ENCODE assay signal across 9 mouse cellular contexts in the genomic region with DNA sequence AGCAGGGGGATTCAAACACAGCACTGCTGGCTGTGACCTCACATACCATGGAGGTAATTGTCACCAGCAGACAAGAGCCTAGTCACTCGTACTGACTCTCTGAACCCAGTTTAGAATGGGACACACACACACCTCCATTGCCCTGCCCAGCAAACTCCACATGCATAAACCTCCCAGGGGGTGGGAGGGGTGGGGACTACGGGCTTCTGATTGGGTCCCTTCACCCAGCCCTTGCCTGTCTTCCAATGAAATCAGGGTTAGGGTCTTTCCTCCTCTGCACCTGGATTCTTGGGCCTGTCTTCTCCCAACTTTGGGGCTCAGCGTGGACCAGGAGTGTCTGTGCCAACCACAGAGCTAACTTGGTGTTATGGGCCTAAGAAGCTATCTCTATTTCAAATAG. TPM values are rescaled to one million over a fixed set of nuclear protein-coding genes. Genes with fewer than 3 reads are reported as not detected.
DNase-seq lines count a peak whose midpoint lies in the region; ATAC-seq lines count a peak whose summit lies in the region.
"Had no signal": no experiment of that assay in that cellular context is flagged by ENCODE, and none has a peak within 500 bp of the region (broad histone marks: within the 10 kb centered on the region; RNA-seq: fewer than 3 reads in every experiment).

No protein-coding gene starts in this region.

- peak overlapping the region; percentile 48; the same call in 1 of the 2 replicates for H3K4me3 ChIP-seq in kidney, embryonic 15.5 days (replicated peaks)
- no peak overlapping the region for H3K4me3 ChIP-seq in forebrain, embryonic 11.5 days (ENCODE audit: low read depth, low read length)
- H3K4me3 ChIP-seq in limb, embryonic 10.5 days = peak overlapping the region; percentile 53; the same call in 1 of the 2 replicates
- no peak overlapping the region for H3K4me3 ChIP-seq in neural tube, embryonic 12.5 days

- WGBS in kidney, embryonic 15.5 days = 49% methylated on average over 3 of the region's 3 CpGs
- WGBS in forebrain, embryonic 11.5 days = 30% methylated on average over 3 of the region's 3 CpGs
- WGBS in limb, embryonic 10.5 days = 24% methylated on average over 3 of the region's 3 CpGs
- WGBS in neural tube, embryonic 12.5 days = 34% methylated on average over 3 of the region's 3 CpGs

- intact Hi-C loops in left cerebral cortex, postnatal 4 days (cut with DNase I) = loop anchor here (5.0 kb wide), 1 partner anchor 397 kb away; no protein-coding TSS in a partner anchor

- H3K9me3 ChIP-seq in kidney, embryonic 15.5 days (replicated peaks) = no peaks in the 10 kb centered on the region
- no peaks in the 10 kb centered on the region for H3K9me3 ChIP-seq in forebrain, embryonic 11.5 days (ENCODE audit: control insufficient read depth, low read length)
- H3K9me3 ChIP-seq in limb, embryonic 10.5 days (replicated peaks) = no peaks in the 10 kb centered on the region
- H3K9me3 ChIP-seq in neural tube, embryonic 12.5 days = no peaks in the 10 kb centered on the region

- peaks cover 5% of the 10 kb centered on the region; the same call in 1 of the 2 replicates for H3K27me3 ChIP-seq in kidney, embryonic 15.5 days
- peaks cover 15% of the 10 kb centered on the region; the same call in 1 of the 2 replicates for H3K27me3 ChIP-seq in forebrain, embryonic 11.5 days (ENCODE audit: control insufficient read depth, insufficient read depth, low read length)
- H3K27me3 ChIP-seq in limb, embryonic 10.5 days (ENCODE audit: low read depth, poor library complexity, severe bottlenecking) = peaks cover 50% of the 10 kb centered on the region
- H3K27me3 ChIP-seq in neural tube, embryonic 12.5 days (replicated peaks) = peaks cover 16% of the 10 kb centered on the region; the same call in 1 of the 2 replicates

- DNase-seq in kidney, postnatal 36 days = no peak
- DNase-seq in forebrain, embryonic 11.5 days (ENCODE audit: low spot score) = no peak
- DNase-seq in limb, embryonic 10.5 days (ENCODE audit: low spot score) = no peak
- no peak for DNase-seq in left cerebral cortex, postnatal 4 days
- no peak for DNase-seq in left cerebral cortex, adult 8-10 months (ENCODE audit: low spot score in 2 of 2)
- DNase-seq: gastrocnemius, postnatal 25 days had no signal

- peaks cover 59% of the 10 kb centered on the region for H3K4me1 ChIP-seq in kidney, embryonic 15.5 days
- peaks cover 3% of the 10 kb centered on the region; the same call in 1 of the 2 replicates for H3K4me1 ChIP-seq in forebrain, embryonic 11.5 days (replicated peaks; ENCODE audit: control insufficient read depth, insufficient read depth, low read length)
- H3K4me1 ChIP-seq in limb, embryonic 10.5 days = peaks cover 38% of the 10 kb centered on the region
- H3K4me1 ChIP-seq in neural tube, embryonic 12.5 days = peaks cover 12% of the 10 kb centered on the region

- peak overlapping the region; percentile 80 for H3K4me2 ChIP-seq in kidney, embryonic 15.5 days
- peak overlapping the region; percentile 81; the same call in 1 of the 2 replicates for H3K4me2 ChIP-seq in forebrain, embryonic 11.5 days (ENCODE audit: low read depth, low read length, severe bottlenecking)
- peak overlapping the region; percentile 60 for H3K4me2 ChIP-seq in neural tube, embryonic 12.5 days (replicated peaks)

- H3K27ac ChIP-seq in kidney, embryonic 15.5 days = peak overlapping the region; percentile 68; the same call in 1 of the 2 replicates
- no peak overlapping the region for H3K27ac ChIP-seq in forebrain, embryonic 11.5 days (ENCODE audit: low read depth, low read length)
- H3K27ac ChIP-seq in limb, embryonic 10.5 days = peak overlapping the region; percentile 7; the same call in 1 of the 2 replicates
- H3K27ac ChIP-seq in neural tube, embryonic 12.5 days = no peak overlapping the region

- no peak overlapping the region for H3K9ac ChIP-seq in kidney, embryonic 15.5 days
- H3K9ac ChIP-seq in forebrain, embryonic 11.5 days (ENCODE audit: low read length) = peak overlapping the region; percentile 1; the same call in 1 of the 2 replicates
- H3K9ac ChIP-seq in neural tube, embryonic 12.5 days = no peak overlapping the region

- no peak for ATAC-seq in kidney, embryonic 15.5 days (replicated peaks; ENCODE audit: low FRiP score)
- ATAC-seq in forebrain, embryonic 11.5 days (replicated peaks; ENCODE audit: low FRiP score) = 0 out of 2 replicates have a peak, but pooled peaks have one; percentile 3
- ATAC-seq in neural tube, embryonic 12.5 days (ENCODE audit: low FRiP score, low read depth) = 0 out of 2 replicates have a peak, but pooled peaks have one; percentile 3
- no peak for ATAC-seq in erythroblast, adult 5-6 weeks (replicated peaks; ENCODE audit: low FRiP score, poor library complexity, severe bottlenecking)

- H3K36me3 ChIP-seq in kidney, embryonic 15.5 days = no peaks in the 10 kb centered on the region
- H3K36me3 ChIP-seq in forebrain, embryonic 11.5 days (ENCODE audit: control insufficient read depth, insufficient read depth, low read length) = no peaks in the 10 kb centered on the region
- no peaks in the 10 kb centered on the region for H3K36me3 ChIP-seq in limb, embryonic 10.5 days
- no peaks in the 10 kb centered on the region for H3K36me3 ChIP-seq in neural tube, embryonic 12.5 days

RNA-seq across cellular contexts. Expression of a gene that starts 4.2 kb away (rescaled TPM):
- 1.2 and 1.3 TPM in 2 replicates for polyA plus RNA-seq in kidney, embryonic 15.5 days (2015; fragmentation: Nextera tagmentation; extraction: Ambion mirVana)
- polyA plus RNA-seq in forebrain, embryonic 11.5 days (2014; fragmentation: Nextera tagmentation; extraction: Ambion mirVana) = 0.29 and 0.32 TPM in 2 replicates
- polyA plus RNA-seq in limb, embryonic 10.5 days (2016; fragmentation: Nextera tagmentation; extraction: Ambion mirVana) = 0.33 and 0.69 TPM in 2 replicates
- 0.47 and 0.69 TPM in 2 replicates for polyA plus RNA-seq in neural tube, embryonic 12.5 days (2016; fragmentation: Nextera tagmentation; extraction: Ambion mirVana)
- total RNA-seq in erythroblast, adult 5-6 weeks (2015; ENCODE audit: low replicate concordance) = 2.7 TPM in 1 of 2 replicates, not detected in the other
- 0.85 TPM in 1 of 2 replicates, not detected in the other for total RNA-seq in erythroblast, adult 5-6 weeks (2017; ENCODE audit: low replicate concordance)
- under 1 TPM; 0.46 to 0.54 TPM for total RNA-seq in left cerebral cortex, postnatal 4 days (2021)
- total RNA-seq in left cerebral cortex, adult 8-10 months (2022) = under 1 TPM; 0.16 to 0.94 (median 0.64) TPM

Comparison
In these comparisons a context has a peak if more than half of its experiments do, and no peak if none do; other contexts are left out.
1. ATAC-seq: peak in forebrain, embryonic 11.5 days (single experiment) and neural tube, embryonic 12.5 days (single experiment); none in kidney, embryonic 15.5 days (single experiment) and erythroblast, adult 5-6 weeks (single experiment).
2. H3K27ac ChIP-seq: peak in kidney, embryonic 15.5 days (single experiment) and limb, embryonic 10.5 days (single experiment); none in forebrain, embryonic 11.5 days (single experiment) and neural tube, embryonic 12.5 days (single experiment).
3. H3K4me3 ChIP-seq: peak in kidney, embryonic 15.5 days (single experiment) and limb, embryonic 10.5 days (single experiment); none in forebrain, embryonic 11.5 days (single experiment) and neural tube, embryonic 12.5 days (single experiment).
4. Peak in every context shown above with its lines, with median percentiles within 50 percentile points of each other: H3K4me2 ChIP-seq.